Mouse (Mus musculus): Measurements from ENCODE around the gene Srd5a2.

Gene Srd5a2

DNA sequence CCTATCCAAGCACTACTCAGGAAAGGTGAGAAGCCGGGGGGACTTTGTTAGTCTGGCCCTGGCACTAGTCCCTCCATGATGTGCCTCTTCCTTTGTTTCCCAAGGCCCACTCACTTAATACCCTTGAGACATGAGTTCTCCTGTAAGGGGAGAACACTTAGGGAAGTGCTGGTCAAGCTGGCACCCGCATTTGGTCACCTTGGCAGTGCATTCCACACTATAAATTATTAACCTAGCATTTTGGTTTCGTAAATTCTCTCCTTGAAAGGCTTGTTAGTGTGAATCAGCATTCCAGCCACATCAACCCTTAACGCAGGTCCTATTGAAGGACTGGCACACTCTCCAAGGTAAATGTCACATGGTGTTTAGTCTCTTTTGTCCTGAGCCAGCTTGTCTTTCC lies 61.8 kb downstream of the Srd5a2 start:
- no peak for ATAC-seq (ENCODE audit: low TSS enrichment)

DNA sequence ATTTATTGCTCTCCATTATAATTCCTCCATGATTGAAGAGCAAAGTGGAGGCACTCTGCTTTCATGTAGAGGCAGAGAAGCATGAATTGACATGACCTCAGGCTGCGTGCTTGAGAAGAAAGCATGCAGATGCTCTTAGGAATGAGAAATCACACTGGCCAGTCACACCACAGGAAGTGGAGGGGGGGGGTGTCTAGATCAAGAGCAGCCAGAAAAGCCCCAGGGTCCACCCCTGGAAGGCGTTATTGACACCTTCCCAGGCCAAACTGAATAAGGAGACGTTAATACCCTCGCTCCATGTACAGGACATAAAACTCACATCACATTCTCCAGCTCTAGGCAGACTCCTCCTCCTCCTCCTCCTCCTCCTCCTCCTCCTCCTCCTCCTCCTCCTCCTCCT lies 63.2 kb downstream of the Srd5a2 start:
- no peak for ATAC-seq (ENCODE audit: low TSS enrichment)

DNA sequence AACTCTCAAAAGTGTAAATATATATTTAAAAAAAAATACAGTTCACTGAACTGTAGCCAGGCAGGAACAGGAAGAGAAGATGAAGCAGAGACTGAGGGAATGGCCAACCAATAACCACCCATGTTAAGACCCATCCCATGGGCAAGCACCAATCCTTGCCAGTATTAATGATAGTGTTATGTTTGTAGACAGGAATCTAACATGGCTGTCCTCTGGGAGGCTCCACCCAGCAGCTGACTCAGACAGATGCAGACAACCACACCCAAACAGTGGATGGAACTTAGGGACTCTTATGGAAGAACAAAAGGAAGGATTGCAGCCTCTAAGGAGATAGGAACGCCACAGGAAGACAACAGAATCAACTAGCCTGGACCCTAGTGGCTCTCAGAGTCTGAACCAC lies 64.8 kb downstream of the Srd5a2 start:
- ATAC-seq (ENCODE audit: low TSS enrichment): no peak

DNA sequence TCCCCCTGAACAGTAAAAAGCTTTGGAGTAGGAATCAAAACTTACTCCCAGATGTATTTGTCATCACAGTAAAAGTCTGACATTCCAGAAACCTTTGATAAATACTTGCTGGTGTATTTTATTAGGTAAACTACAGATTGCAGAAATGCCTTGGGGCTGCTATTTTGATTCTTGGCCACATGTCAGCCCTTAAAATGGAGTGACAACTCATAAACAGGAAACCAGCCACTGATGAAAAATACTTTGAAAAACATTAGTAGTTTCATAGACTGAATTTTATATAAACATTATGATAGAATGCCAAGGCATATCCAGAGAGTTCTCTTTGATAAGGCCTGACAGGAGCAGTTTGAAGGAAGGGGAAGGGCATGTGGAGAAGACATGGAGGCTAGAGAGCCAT lies 71.7 kb downstream of the Srd5a2 start:
- ATAC-seq (ENCODE audit: low TSS enrichment): no peak

DNA sequence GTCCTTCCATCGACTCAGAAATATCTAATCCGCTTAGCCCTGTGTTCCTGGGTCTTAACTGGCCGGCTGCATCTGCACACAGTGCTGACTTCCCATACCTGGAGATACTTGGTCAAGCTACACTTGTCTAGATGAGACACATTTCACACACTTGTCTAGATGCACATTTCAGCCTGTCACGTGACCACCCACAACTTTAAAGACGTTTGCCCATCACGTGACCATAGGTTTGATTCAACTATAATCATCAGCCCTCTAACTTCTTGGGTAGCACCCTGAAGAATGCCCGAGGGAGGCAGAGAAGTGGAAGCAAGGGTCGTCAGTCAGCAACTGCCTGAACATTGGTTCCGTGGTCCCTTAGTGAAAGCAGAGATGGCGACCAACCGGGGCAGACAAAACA lies 75.1 kb downstream of the Srd5a2 start:
- ATAC-seq (ENCODE audit: low TSS enrichment): no peak

DNA sequence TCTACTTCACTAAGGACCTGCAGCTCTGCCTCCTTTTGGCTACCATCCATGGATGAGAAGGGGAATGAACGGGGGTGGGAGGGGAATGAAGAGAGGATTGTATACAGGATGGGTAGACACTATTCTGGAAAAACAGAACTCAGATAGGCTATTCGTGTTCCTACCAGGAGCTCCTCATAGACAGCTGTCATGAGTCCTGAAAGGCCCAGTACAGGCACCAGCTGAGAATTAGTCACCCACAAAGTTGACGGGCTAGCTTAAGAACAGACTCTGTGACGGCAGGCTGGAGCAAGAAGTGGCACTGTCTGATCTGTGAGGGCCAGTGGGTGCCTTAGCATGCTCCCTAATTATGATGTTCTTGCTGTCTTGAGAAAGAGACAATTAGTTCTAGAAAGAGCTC lies 76.4 kb downstream of the Srd5a2 start:
- no peak for ATAC-seq (ENCODE audit: low TSS enrichment)

DNA sequence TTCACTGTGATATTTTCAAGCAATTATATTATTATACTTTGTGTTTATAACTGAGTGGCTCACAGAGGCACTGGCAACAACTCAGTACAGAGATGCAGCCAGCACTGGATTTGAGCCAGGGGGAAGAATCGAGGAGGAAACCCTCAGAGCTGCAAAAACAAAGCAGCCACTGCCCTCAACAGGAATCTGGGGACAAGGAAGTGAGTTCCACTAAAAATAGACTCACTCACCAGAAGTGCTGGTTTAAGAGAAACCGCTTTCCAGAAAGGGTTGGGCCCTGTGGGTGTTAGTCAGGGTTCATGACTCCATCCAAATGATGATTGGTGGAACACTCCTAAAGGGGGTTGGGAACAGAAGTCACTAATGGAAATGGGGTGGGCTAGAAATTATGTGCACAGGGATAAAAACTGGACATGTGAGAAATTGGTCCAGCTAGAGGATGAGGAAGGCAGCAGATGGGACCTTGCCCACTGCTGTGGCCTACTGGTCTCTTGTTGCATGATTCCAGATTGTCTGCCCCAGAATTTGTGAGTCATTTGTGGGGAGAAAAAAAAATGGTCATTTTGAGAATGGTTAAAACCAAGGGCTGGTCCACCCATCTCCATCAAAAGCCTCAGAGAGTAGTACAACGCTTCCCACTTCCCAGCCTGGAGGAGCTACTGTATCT lies 77.2 kb downstream of the Srd5a2 start:
- no peak for ATAC-seq (ENCODE audit: low TSS enrichment)

All from frontal cortex, adult (tissue).